ENCODE assay signal across 7 mouse cellular contexts in the genomic region with DNA sequence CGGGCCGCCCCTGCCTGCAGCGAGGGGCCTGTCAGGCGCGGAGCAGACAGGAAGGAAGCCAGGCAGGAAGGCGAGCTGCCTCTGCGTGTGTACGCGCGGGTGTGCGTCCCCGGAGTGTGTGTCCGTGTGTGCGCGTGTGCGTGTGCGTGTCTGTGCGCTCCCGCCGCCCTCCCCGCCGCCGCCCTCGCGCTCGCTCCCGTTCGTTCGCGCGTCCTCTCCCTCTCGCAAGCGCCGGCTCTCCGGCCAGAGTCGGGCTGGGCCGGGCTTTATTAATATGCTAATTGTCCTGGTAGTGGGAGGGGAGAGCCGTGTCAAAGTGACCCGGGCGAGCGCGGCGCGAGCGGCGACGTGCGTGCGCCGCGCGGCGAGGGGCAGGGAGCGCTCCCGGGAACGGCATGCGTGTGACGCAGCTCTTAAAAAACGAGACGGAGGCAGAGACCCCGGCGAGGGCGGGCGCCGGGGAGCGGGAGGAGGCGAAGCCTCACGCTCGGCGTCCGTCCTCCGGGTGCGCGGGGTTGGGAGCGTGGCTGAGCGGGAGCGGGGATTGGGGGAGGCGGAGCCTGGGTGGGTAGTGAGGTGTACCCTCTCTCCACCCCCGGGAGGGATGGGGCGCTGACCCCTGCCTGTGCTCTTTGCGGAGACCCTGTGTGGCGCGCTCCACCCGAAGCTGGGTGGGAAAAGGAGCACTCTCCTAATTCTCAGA. TPM values are rescaled to one million over a fixed set of nuclear protein-coding genes. Genes with fewer than 3 reads are reported as not detected.
DNase-seq lines count a peak whose midpoint lies in the region; ATAC-seq and TF ChIP-seq lines count a peak whose summit lies in the region.

A gene (minus strand): TSS at position 222 of the 703 bp plus-strand sequence.

- ATAC-seq in embryonic facial prominence, embryonic 14.5 days (ENCODE audit: low read depth), result peak; percentile 72
- ATAC-seq in limb, embryonic 13.5 days (ENCODE audit: low FRiP score, low read depth), result peak; percentile 71
- peak; percentile 77 for ATAC-seq in midbrain, embryonic 15.5 days (replicated peaks)

- under 1% methylated on average over 27 of the region's 84 CpGs for WGBS in embryonic facial prominence, embryonic 14.5 days
- WGBS in limb, embryonic 13.5 days, result under 1% methylated on average over 80 of the region's 84 CpGs
- under 1% methylated on average over 76 of the region's 84 CpGs for WGBS in midbrain, embryonic 15.5 days
- under 1% methylated on average over 83 of the region's 84 CpGs for WGBS in spleen, adult 2 months

- H3K9me3 ChIP-seq in embryonic facial prominence, embryonic 14.5 days (ENCODE audit: control insufficient read depth, low read length), result no peaks in the 10 kb centered on the region
- no peaks in the 10 kb centered on the region for H3K9me3 ChIP-seq in limb, embryonic 13.5 days
- H3K9me3 ChIP-seq in midbrain, embryonic 15.5 days, result no peaks in the 10 kb centered on the region

- H3K4me2 ChIP-seq in embryonic facial prominence, embryonic 14.5 days (ENCODE audit: low read depth, low read length), result peak within 1 kb of the TSS; percentile 87
- peak within 1 kb of the TSS; percentile 100 for H3K4me2 ChIP-seq in limb, embryonic 13.5 days (replicated peaks)
- peak within 1 kb of the TSS; percentile 93 for H3K4me2 ChIP-seq in midbrain, embryonic 15.5 days

- H3K9ac ChIP-seq in embryonic facial prominence, embryonic 14.5 days (ENCODE audit: low read depth, low read length), result peak within 1 kb of the TSS; percentile 99
- peak within 1 kb of the TSS; percentile 98 for H3K9ac ChIP-seq in limb, embryonic 13.5 days
- H3K9ac ChIP-seq in midbrain, embryonic 15.5 days, result peak within 1 kb of the TSS; percentile 94

- TF ChIP-seq CTCF in spleen, adult 2 months (IDR thresholded peaks at IDR 0.05; ENCODE audit: extremely low read depth, insufficient read depth, insufficient read length, insufficient replicate concordance), result no peak

- peak; percentile 91 for DNase-seq in adrenal gland, postnatal 10 days
- peak; percentile 92 for DNase-seq in embryonic facial prominence, embryonic 14.5 days (ENCODE audit: low spot score)
- peak; percentile 89 for DNase-seq in heart, adult 8-10 months (ENCODE audit: low spot score)
- peak; percentile 91 for DNase-seq in kidney, adult 9 months
- peak; percentile 53 to 74 for DNase-seq in spleen, adult 2 months (ENCODE audit: low read depth in 1 of 2, low spot score in 2 of 2)

- peak within 1 kb of the TSS; percentile 99 for H3K27ac ChIP-seq in embryonic facial prominence, embryonic 14.5 days (replicated peaks; ENCODE audit: low read depth, low read length)
- H3K27ac ChIP-seq in limb, embryonic 13.5 days, result peak within 1 kb of the TSS; percentile 99
- peak within 1 kb of the TSS; percentile 98 for H3K27ac ChIP-seq in midbrain, embryonic 15.5 days
- H3K27ac ChIP-seq in spleen, adult 2 months (ENCODE audit: insufficient read depth, low read length), result peak within 1 kb of the TSS; percentile 94

- no peaks in the 10 kb centered on the region for H3K36me3 ChIP-seq in embryonic facial prominence, embryonic 14.5 days (ENCODE audit: control insufficient read depth, insufficient read depth, low read length)
- H3K36me3 ChIP-seq in limb, embryonic 13.5 days, result no peaks in the 10 kb centered on the region
- no peaks in the 10 kb centered on the region for H3K36me3 ChIP-seq in midbrain, embryonic 15.5 days (replicated peaks)
- no peaks in the 10 kb centered on the region for H3K36me3 ChIP-seq in spleen, adult 2 months (ENCODE audit: control insufficient read depth, insufficient read depth, low read length)

- peaks cover 49% of the 10 kb centered on the region for H3K4me1 ChIP-seq in embryonic facial prominence, embryonic 14.5 days (ENCODE audit: control insufficient read depth, insufficient read depth, low read length)
- peaks cover 54% of the 10 kb centered on the region for H3K4me1 ChIP-seq in limb, embryonic 13.5 days
- peaks cover 56% of the 10 kb centered on the region for H3K4me1 ChIP-seq in midbrain, embryonic 15.5 days
- peaks cover 34% of the 10 kb centered on the region; the same call in 1 of the 2 replicates for H3K4me1 ChIP-seq in spleen, adult 2 months (ENCODE audit: control insufficient read depth, insufficient read depth, insufficient read length)

- no peaks in the 10 kb centered on the region for H3K27me3 ChIP-seq in embryonic facial prominence, embryonic 14.5 days (replicated peaks; ENCODE audit: control insufficient read depth, insufficient read depth, low read length)
- H3K27me3 ChIP-seq in limb, embryonic 13.5 days, result no peaks in the 10 kb centered on the region
- H3K27me3 ChIP-seq in midbrain, embryonic 15.5 days (replicated peaks), result no peaks in the 10 kb centered on the region
- H3K27me3 ChIP-seq in spleen, adult 2 months (ENCODE audit: control insufficient read depth, insufficient read depth, low read length), result no peaks in the 10 kb centered on the region

- H3K4me3 ChIP-seq in embryonic facial prominence, embryonic 14.5 days (ENCODE audit: low read depth, low read length), result peak within 1 kb of the TSS; percentile 98
- peak within 1 kb of the TSS; percentile 97 for H3K4me3 ChIP-seq in limb, embryonic 13.5 days
- H3K4me3 ChIP-seq in midbrain, embryonic 15.5 days, result peak within 1 kb of the TSS; percentile 95
- peak within 1 kb of the TSS; percentile 81 for H3K4me3 ChIP-seq in spleen, adult 2 months (ENCODE audit: extremely low read depth, insufficient read depth, insufficient read length)

- TF ChIP-seq POLR2A in spleen, adult 2 months (IDR thresholded peaks at IDR 0.05; ENCODE audit: low read depth, low read length), result peak; percentile 43

RNA-seq across cellular contexts. Expression of the gene that starts here (rescaled TPM):
- 10 to 100 TPM; 75.3 to 92.1 TPM for total RNA-seq in adrenal gland, postnatal 10 days (2021)
- polyA plus RNA-seq in embryonic facial prominence, embryonic 14.5 days (2014; fragmentation: Nextera tagmentation; extraction: Ambion mirVana), result 80.6 and 82.0 TPM in 2 replicates
- 10 to 100 TPM; 37.1 to 51.0 (median 42.0) TPM for total RNA-seq in heart, adult 8-10 months (2022)
- polyA plus RNA-seq in limb, embryonic 13.5 days (2015; fragmentation: Nextera tagmentation; extraction: Ambion mirVana), result 114 and 123 TPM in 2 replicates
- 122 and 129 TPM in 2 replicates for polyA plus RNA-seq in midbrain, embryonic 15.5 days (2015; fragmentation: Nextera tagmentation; extraction: Ambion mirVana)
- 224 and 270 TPM in 2 replicates for polyA plus RNA-seq in spleen, adult 2 months (2012; rRNA removed)

Comparison
In these comparisons a context has a peak if more than half of its experiments do, and no peak if none do; other contexts are left out.
1. Peak in every context shown above with its lines: DNase-seq, ATAC-seq, H3K4me3 ChIP-seq and H3K27ac ChIP-seq.